Mouse (Mus musculus) cerebellum, adult 2 months (tissue): ENCODE measurements around the gene Zswim1.

Experiments
- CTCF ChIP-seq: fragments of 200-500 bp; IDR thresholded peaks from 2 replicates; pipeline ENCODE4 v1.5.1; 2011; ENCODE audit warnings: low read depth, mild to moderate bottlenecking, control low read depth, low read length, moderate library complexity, borderline replicate concordance; ENCODE audit not compliant: insufficient read depth
- POLR2A ChIP-seq: fragments of 200-500 bp; IDR thresholded peaks from 2 replicates; pipeline ENCODE4 v1.6.1; 2011; ENCODE audit warnings: low read length, control low read depth, borderline replicate concordance; ENCODE audit not compliant: insufficient read depth

DNA sequence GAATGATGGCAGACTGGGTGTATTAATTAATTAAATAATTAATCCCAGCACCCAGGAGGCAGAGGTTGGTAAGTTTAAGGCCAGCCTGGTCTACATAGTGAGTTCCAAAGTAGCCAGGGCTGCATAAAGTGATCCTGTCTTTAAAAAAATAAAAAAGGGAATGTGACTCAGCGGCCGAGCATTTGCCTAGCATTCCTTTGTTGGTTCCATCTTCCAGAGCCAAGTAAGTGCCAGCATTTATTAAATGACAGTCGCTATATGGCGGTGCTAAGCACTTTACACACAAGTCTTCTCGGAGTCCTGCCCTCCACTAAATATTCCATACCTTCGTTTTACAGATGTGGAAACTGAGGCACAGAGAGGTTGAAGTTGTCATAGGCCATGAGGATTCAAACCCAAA is 46.4 kb upstream of the Zswim1 start:
- TF ChIP-seq POLR2A (no peak), CTCF (no peak)
